Mouse (Mus musculus) heart, postnatal 10 days (tissue): ENCODE results near the gene St13. TPM values are rescaled to one million over a fixed set of nuclear protein-coding genes. Genes with fewer than 3 reads are reported as not detected.

Source experiments
- DNase-seq, 2 experiments: peaks; one replicate each; pipeline ENCODE4 v3.0.0; 2021
- intact Hi-C: fragments of 180-260 bp; cut with DNase I; formaldehyde crosslinking; loops from one replicate; pipeline ENCODE4 v1.15.1; 2025
- total RNA-seq, 2 experiments: library from RNA; stranded (reverse); gene quantifications; 2 replicates each; pipeline ENCODE4 v1.2.3; 2021

St13 gene
- total RNA-seq, 2 experiments from 2014 or later, result 89.0 to 93.6 TPM

DNA sequence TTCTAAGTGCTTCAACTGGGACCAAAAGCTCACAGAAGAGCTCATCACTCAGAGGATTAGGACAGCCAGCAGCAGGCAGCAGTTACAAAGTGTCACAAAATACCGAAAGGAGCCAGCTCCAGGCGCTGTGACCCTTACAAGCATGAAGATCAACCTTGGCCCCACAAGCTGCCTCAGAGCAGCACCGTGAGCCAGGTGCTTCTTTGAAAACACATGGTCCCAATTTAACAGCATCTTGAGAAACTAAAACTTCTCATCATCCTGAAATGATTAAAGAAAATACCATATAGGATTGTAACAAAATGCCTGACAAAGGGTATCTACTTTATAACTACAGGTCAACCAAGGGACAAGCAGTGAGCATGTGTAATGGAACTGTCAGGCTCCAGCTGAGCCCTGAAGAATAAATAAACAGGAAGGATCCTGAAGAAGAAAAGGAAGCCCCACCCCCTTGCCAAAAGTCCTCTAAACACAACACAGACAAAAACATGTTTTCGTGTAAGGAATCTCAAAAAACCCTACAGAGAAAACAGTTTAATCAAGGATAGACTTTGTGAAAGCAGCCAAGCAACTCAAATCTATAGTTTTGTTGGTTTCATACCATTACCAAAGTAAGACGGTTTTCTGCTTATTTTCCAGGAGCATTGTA is 70.0 kb downstream of the St13 start:
- no peak for DNase-seq

DNA sequence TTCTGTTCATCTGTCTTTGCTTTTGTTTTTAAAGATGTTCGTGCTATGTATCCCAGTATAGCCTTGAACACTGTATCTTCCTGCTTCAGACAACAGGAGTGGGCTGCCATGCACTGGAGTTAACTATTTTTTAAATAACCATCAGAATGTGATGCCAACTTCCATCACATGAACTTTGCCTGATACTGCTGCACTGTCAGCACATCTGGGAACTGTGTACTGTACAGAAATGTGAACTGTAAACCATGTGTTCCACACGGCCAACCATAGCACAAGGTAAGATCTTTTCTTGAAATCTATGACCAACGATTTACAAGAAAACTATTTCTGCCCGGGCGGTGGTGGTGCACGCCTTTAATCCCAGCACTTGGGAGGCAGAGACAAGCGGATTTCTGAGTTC is 72.4 kb downstream of the St13 start:
- no peak for DNase-seq
- intact Hi-C loops, result no loop called here

More for the DNA sequence above, 70.0 kb downstream of the St13 start:
- intact Hi-C loops, result no loop called here

DNA sequence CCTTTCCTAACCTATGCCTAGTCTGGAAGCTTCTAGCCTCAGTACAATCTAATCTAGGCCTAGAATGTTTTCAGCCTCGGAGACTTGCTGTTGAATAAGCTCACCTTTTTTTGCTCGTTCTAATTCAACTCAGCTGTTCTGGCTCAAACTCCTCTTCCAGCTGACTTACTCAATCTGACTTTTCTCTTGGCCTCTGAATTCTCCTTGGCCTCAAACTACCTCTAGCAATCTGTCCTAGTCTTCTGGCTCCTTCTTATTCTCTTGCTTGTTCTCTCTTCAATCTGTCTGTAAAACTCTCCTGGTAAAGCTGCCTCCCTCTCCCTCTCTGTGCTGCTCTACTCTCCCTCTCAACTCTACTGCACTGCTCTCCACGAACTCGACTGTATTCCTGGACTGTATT is 74.9 kb downstream of the St13 start:
- intact Hi-C loops, result no loop called here
- DNase-seq, result peak; percentile 29 to 37

- DNase-seq, result no peak
- intact Hi-C loops, result no loop called here
Observed at GRCm38 (mm10) chr15:81320137-81320536, 79.7 kb downstream of the St13 start.

DNA sequence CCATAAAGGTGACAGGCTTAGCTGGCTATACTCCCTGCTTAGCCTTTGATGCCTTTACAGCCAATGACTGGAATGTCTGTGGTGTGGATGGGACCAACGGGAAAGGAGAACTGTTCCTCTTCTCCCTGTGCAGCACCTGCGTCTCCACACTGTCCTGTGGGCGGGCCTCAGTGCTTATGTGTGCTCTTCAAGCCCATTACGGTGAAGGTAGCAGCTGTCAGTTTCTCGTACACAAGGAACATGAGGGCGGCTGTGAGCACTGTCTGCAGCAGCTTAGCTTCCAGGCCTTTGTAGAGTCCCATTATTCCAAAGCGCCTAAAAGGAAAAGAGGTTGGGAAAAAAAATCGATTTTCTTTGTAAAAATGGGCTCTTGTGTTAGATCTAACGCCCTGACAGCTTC is 80.4 kb downstream of the St13 start:
- intact Hi-C loops, result no loop called here
- DNase-seq, result no peak

DNA sequence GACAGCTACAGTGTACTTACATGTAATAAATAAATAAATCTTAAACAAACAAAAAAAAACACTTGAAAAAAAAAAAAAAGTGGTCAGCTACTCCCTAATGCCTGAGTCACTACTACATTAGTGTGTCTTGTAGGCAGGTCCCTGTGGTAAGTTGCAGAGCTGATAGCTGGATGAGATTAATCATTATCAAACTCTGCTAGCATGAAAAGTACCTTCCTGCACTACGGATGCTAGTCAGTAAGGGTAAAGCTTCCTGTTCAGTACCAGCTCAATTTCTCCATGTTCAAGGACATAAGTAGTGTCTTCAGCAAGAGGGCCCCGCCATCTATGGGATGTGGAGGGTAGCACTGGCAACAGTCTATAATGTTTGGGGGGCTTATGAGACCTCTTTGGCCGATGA is 85.9 kb downstream of the St13 start:
- DNase-seq, result no peak
- intact Hi-C loops, result no loop called here

Other genes starting within 250 kb of the St13 start
- 10 to 100 TPM; 16.1 to 17.2 TPM for gene Mrtfa, start 209.3 kb downstream of the St13 start, total RNA-seq
- not detected for gene Mchr1, start 164.6 kb downstream of the St13 start, total RNA-seq
- gene Slc25a17, start 39.3 kb downstream of the St13 start, total RNA-seq, result 10 to 100 TPM; 33.4 to 38.1 TPM
- gene Xpnpep3, start 61 bp upstream of the St13 start, total RNA-seq, result 10 to 100 TPM; 12.7 to 13.9 TPM
- not detected for gene Dnajb7, start 8.2 kb upstream of the St13 start, total RNA-seq
- gene Rbx1, start 66.2 kb upstream of the St13 start, total RNA-seq, result 100 to 1,000 TPM; 145 to 164 TPM
- 10 to 100 TPM; 50.1 to 55.0 TPM for gene Ep300, start 185.3 kb upstream of the St13 start, total RNA-seq